Mouse (Mus musculus) ES-E14 (cell line): ENCODE results near the gene Tmod3.

Source experiments
- CHD2 ChIP-seq: IDR thresholded peaks from 2 replicates; pipeline ENCODE4 v1.6.1; 2014; ENCODE audit warnings: mild to moderate bottlenecking, low read depth, low read length, inconsistent platforms
- HCFC1 ChIP-seq: IDR thresholded peaks from 2 replicates; pipeline ENCODE4 v1.6.1; 2012; ENCODE audit warnings: low read length, inconsistent platforms, borderline replicate concordance; ENCODE audit not compliant: insufficient read depth
- MAFK ChIP-seq: IDR thresholded peaks from 2 replicates; pipeline ENCODE4 v1.6.1; 2014; ENCODE audit warnings: mild to moderate bottlenecking, low read depth, low read length, inconsistent platforms; ENCODE audit not compliant: insufficient read depth
- ZC3H11A ChIP-seq: IDR thresholded peaks from 2 replicates; pipeline ENCODE4 v1.6.1; 2012; ENCODE audit warnings: low read depth, mild to moderate bottlenecking, inconsistent platforms, low read length, borderline replicate concordance
- ZNF384 ChIP-seq: IDR thresholded peaks from 2 replicates; pipeline ENCODE4 v1.6.1; 2012; ENCODE audit warnings: low read depth, low read length, inconsistent platforms

DNA sequence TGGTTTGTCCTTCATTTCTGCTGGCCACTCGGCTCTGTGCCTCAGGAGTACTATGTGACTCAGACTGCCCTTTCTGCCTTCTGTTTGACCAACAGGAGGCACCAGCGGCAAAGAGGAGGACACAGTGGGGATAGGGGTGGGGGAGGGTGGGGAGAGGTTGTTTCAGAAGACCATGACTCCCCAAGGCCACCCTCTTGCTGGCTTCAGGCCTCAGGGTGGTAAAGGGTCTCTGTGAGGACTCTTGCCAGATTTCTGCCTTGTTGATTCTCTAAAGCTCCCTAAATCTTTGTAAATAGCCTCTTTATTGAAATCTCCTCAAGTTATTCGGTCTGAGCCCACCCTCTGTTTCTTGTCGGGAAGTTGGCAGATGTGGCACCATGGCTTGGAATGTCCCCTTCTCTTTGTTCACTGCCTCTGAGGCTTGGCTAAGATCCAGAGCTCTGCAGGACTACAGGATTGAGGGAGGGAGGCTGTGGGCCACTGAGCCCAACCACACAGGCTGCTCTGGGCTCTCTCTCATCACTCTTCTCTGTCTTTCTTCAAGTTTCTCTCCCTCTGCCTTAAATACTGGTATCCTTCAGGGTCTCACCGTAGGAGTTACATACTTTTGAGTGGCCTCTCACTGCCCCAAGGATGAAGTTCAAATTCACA is 39.9 kb upstream of the Tmod3 start:
- TF ChIP-seq ZNF384 (no peak), HCFC1 (no peak), ZC3H11A (no peak), CHD2 (no peak), MAFK (no peak)
